Mouse (Mus musculus): ENCODE measurements at regions not wholly inside any gene's neighbourhood (a gene's known extent, or its start where the extent isn't known, plus 50 kb on each side); places are given as distances from the start of the nearest gene placed in this dataset.
"Not testable (repeated sequence)": the region's sequence is repeated elsewhere in the genome, so short reads cannot be mapped to it uniquely, and the experiment has no call there.

- Histone ChIP-seq H3K36me3 (replicated peaks) (no peaks in the 10 kb centered on the region), H3K27me3 (ENCODE audit: insufficient read depth, low read length) (peaks cover 2% of the 10 kb centered on the region; the same call in 1 of the 2 replicates), H3K4me3 (ENCODE audit: low read depth, low read length) (no peak overlapping the region), H3K9me3 (replicated peaks) (no peaks in the 10 kb centered on the region), H3K4me1 (ENCODE audit: insufficient read depth, low read depth, low read length) (peaks cover under 1% of the 10 kb centered on the region; the same call in 1 of the 2 replicates)
- TF ChIP-seq GATA1 (IDR thresholded peaks at IDR 0.05; ENCODE audit: borderline replicate concordance, low read length): no peak
- no peak for TF ChIP-seq TAL1 (conservative IDR thresholded peaks at IDR 0.05; ENCODE audit: low read depth, low read length)
- TF ChIP-seq CTCF (IDR thresholded peaks at IDR 0.05; ENCODE audit: low read depth, low read length): no peak
- no peak for TF ChIP-seq POLR2AphosphoS5 (IDR thresholded peaks at IDR 0.05; ENCODE audit: insufficient replicate concordance, low read depth, low read length)
- TF ChIP-seq GATA2 (IDR thresholded peaks at IDR 0.05; ENCODE audit: borderline replicate concordance, low read depth, low read length): no peak
- ATAC-seq (ENCODE audit: extremely low read depth, insufficient number of reproducible peaks, low FRiP score, poor library complexity, severe bottlenecking) (no peak), DNase-seq (ENCODE audit: low spot score) (no peak)
Observed at GRCm38 (mm10) chr13:99124894-99125570, 59.6 kb upstream of the Zfp366 start.

GRCm38 (mm10) chr13:99124141-99124540, 60.5 kb upstream of the Zfp366 start:
- DNase-seq (ENCODE audit: low spot score): no peak
- H3K4me1 ChIP-seq (ENCODE audit: insufficient read depth, low read depth, low read length): peaks cover 2% of the 10 kb centered on the region; the same call in 1 of the 2 replicates
- no peak for ATAC-seq (ENCODE audit: extremely low read depth, insufficient number of reproducible peaks, low FRiP score, poor library complexity, severe bottlenecking)

GRCm38 (mm10) chr13:99123476-99124140, 61.0 kb upstream of the Zfp366 start:
- Histone ChIP-seq H3K27me3 (ENCODE audit: insufficient read depth, low read length) (peaks cover 2% of the 10 kb centered on the region; the same call in 1 of the 2 replicates), H3K36me3 (replicated peaks) (no peaks in the 10 kb centered on the region), H3K4me1 (ENCODE audit: insufficient read depth, low read depth, low read length) (peaks cover 2% of the 10 kb centered on the region; the same call in 1 of the 2 replicates), H3K9me3 (replicated peaks) (no peaks in the 10 kb centered on the region), H3K4me3 (ENCODE audit: low read depth, low read length) (no peak overlapping the region)
- DNase-seq (ENCODE audit: low spot score) (no peak), ATAC-seq (ENCODE audit: extremely low read depth, insufficient number of reproducible peaks, low FRiP score, poor library complexity, severe bottlenecking) (no peak)
- TF ChIP-seq TAL1 (conservative IDR thresholded peaks at IDR 0.05; ENCODE audit: low read depth, low read length) (no peak), GATA2 (IDR thresholded peaks at IDR 0.05; ENCODE audit: borderline replicate concordance, low read depth, low read length) (no peak)

More at GRCm38 (mm10) chr13:99124141-99124540, 60.5 kb upstream of the Zfp366 start:
- Histone ChIP-seq H3K27me3 (ENCODE audit: insufficient read depth, low read length) (peaks cover 2% of the 10 kb centered on the region; the same call in 1 of the 2 replicates), H3K36me3 (replicated peaks) (no peaks in the 10 kb centered on the region), H3K9me3 (replicated peaks) (no peaks in the 10 kb centered on the region), H3K4me3 (ENCODE audit: low read depth, low read length) (no peak overlapping the region)
- TF ChIP-seq GATA1 (IDR thresholded peaks at IDR 0.05; ENCODE audit: borderline replicate concordance, low read length) (no peak), CTCF (IDR thresholded peaks at IDR 0.05; ENCODE audit: low read depth, low read length) (no peak), GATA2 (IDR thresholded peaks at IDR 0.05; ENCODE audit: borderline replicate concordance, low read depth, low read length) (no peak), POLR2AphosphoS5 (IDR thresholded peaks at IDR 0.05; ENCODE audit: insufficient replicate concordance, low read depth, low read length) (no peak), TAL1 (conservative IDR thresholded peaks at IDR 0.05; ENCODE audit: low read depth, low read length) (no peak)

- H3K27me3 ChIP-seq (ENCODE audit: insufficient read depth, low read length); H3K9me3 ChIP-seq (replicated peaks); H3K4me3 ChIP-seq (ENCODE audit: low read depth, low read length); H3K36me3 ChIP-seq (replicated peaks); ATAC-seq (ENCODE audit: extremely low read depth, insufficient number of reproducible peaks, low FRiP score, poor library complexity, severe bottlenecking); DNase-seq (ENCODE audit: low spot score); H3K4me1 ChIP-seq (ENCODE audit: insufficient read depth, low read depth, low read length): not testable (repeated sequence)
Observed at GRCm38 (mm10) chr13:99122539-99122938, 62.1 kb upstream of the Zfp366 start.

GRCm38 (mm10) chr13:99121096-99121495, 63.5 kb upstream of the Zfp366 start:
- H3K36me3 ChIP-seq (replicated peaks): no peaks in the 10 kb centered on the region
- no peak overlapping the region for H3K4me3 ChIP-seq (ENCODE audit: low read depth, low read length)
- TF ChIP-seq TAL1 (conservative IDR thresholded peaks at IDR 0.05; ENCODE audit: low read depth, low read length) (no peak), POLR2AphosphoS5 (IDR thresholded peaks at IDR 0.05; ENCODE audit: insufficient replicate concordance, low read depth, low read length) (no peak), GATA1 (IDR thresholded peaks at IDR 0.05; ENCODE audit: borderline replicate concordance, low read length) (no peak), CTCF (IDR thresholded peaks at IDR 0.05; ENCODE audit: low read depth, low read length) (no peak), GATA2 (IDR thresholded peaks at IDR 0.05; ENCODE audit: borderline replicate concordance, low read depth, low read length) (no peak)
- DNase-seq (ENCODE audit: low spot score) (no peak), ATAC-seq (ENCODE audit: extremely low read depth, insufficient number of reproducible peaks, low FRiP score, poor library complexity, severe bottlenecking) (no peak)
- H3K9me3 ChIP-seq (replicated peaks): no peaks in the 10 kb centered on the region
- peaks cover 2% of the 10 kb centered on the region; the same call in 1 of the 2 replicates for H3K27me3 ChIP-seq (ENCODE audit: insufficient read depth, low read length)
- peaks cover 2% of the 10 kb centered on the region; the same call in 1 of the 2 replicates for H3K4me1 ChIP-seq (ENCODE audit: insufficient read depth, low read depth, low read length)

- Histone ChIP-seq H3K4me1 (ENCODE audit: insufficient read depth, low read depth, low read length) (peaks cover 2% of the 10 kb centered on the region; the same call in 1 of the 2 replicates), H3K27me3 (ENCODE audit: insufficient read depth, low read length) (peaks cover 1% of the 10 kb centered on the region; the same call in 1 of the 2 replicates), H3K9me3 (replicated peaks) (no peaks in the 10 kb centered on the region), H3K36me3 (replicated peaks) (no peaks in the 10 kb centered on the region), H3K4me3 (ENCODE audit: low read depth, low read length) (no peak overlapping the region)
- ATAC-seq (ENCODE audit: extremely low read depth, insufficient number of reproducible peaks, low FRiP score, poor library complexity, severe bottlenecking) (no peak), DNase-seq (ENCODE audit: low spot score) (no peak)
- no peak for TF ChIP-seq TAL1 (conservative IDR thresholded peaks at IDR 0.05; ENCODE audit: low read depth, low read length)
Observed at GRCm38 (mm10) chr13:99119941-99120340, 64.7 kb upstream of the Zfp366 start.

Measured in G1E (cell line).